ENCODE assay signal across 21 mouse cellular contexts in the genomic region with DNA sequence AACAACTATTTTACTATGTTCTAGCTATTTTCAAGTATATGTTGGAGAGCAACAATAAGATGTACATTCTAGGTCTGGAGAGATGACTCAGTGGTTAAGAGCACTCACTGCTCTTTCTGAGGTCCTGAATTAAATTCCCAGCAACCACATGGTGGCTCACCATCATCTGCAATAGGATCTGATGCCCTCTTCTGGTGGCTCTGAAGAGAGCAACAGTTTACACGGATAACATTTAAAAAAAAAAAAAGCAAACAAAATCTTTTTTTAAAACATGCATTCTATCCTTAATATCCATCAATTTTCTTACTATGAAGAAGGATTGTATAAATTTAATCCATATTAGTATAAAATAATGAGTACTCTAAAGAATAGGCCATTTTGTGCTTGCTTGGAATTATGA.
DNase-seq lines count a peak whose midpoint lies in the region; ATAC-seq and TF ChIP-seq lines count a peak whose summit lies in the region.
"Had no signal": no experiment of that assay in that cellular context is flagged by ENCODE, and none has a peak within 500 bp of the region (broad histone marks: within the 10 kb centered on the region; RNA-seq: fewer than 3 reads in every experiment).

No protein-coding gene starts in this region.

- ATAC-seq in kidney, postnatal 0 days (replicated peaks; ENCODE audit: low FRiP score, low read depth) = no peak
- no peak for ATAC-seq in kidney, embryonic 16.5 days (ENCODE audit: low FRiP score, low TSS enrichment)
- no peak for ATAC-seq in midbrain, postnatal 0 days (ENCODE audit: low FRiP score)
- ATAC-seq in midbrain, embryonic 15.5 days (replicated peaks) = no peak
- ATAC-seq in forebrain, embryonic 12.5 days (ENCODE audit: low FRiP score) = no peak
- ATAC-seq: forebrain, embryonic 16.5 days; inflammation-experienced regulatory T-cells, adult 6 months had no signal

- H3K4me2 ChIP-seq in kidney, postnatal 0 days (ENCODE audit: low read length) = no peak overlapping the region
- no peak overlapping the region for H3K4me2 ChIP-seq in kidney, embryonic 16.5 days (replicated peaks; ENCODE audit: low read depth, low read length)
- H3K4me2 ChIP-seq in midbrain, postnatal 0 days (ENCODE audit: low read depth, low read length, poor library complexity, severe bottlenecking) = no peak overlapping the region
- H3K4me2 ChIP-seq in midbrain, embryonic 15.5 days = no peak overlapping the region
- no peak overlapping the region for H3K4me2 ChIP-seq in forebrain, embryonic 12.5 days
- H3K4me2 ChIP-seq: embryonic facial prominence, embryonic 15.5 days; hindbrain, embryonic 13.5 days; midbrain, embryonic 11.5 days had no signal

- no peaks in the 10 kb centered on the region for H3K4me1 ChIP-seq in kidney, postnatal 0 days (replicated peaks; ENCODE audit: insufficient read depth, low read length)
- H3K4me1 ChIP-seq in kidney, embryonic 16.5 days (ENCODE audit: insufficient read depth, low read length) = 0 out of 2 replicates have a peak, but pooled peaks cover 4% of the 10 kb centered on the region
- H3K4me1 ChIP-seq in midbrain, postnatal 0 days (ENCODE audit: insufficient read depth, low read length) = no peaks in the 10 kb centered on the region
- H3K4me1 ChIP-seq in midbrain, embryonic 15.5 days = 0 out of 2 replicates have a peak, but pooled peaks cover 4% of the 10 kb centered on the region
- H3K4me1 ChIP-seq in forebrain, embryonic 12.5 days = peaks cover 2% of the 10 kb centered on the region

- no peak overlapping the region for H3K4me3 ChIP-seq in kidney, postnatal 0 days (replicated peaks; ENCODE audit: low read depth, low read length)
- no peak overlapping the region for H3K4me3 ChIP-seq in kidney, embryonic 16.5 days (ENCODE audit: low read length)
- H3K4me3 ChIP-seq in midbrain, postnatal 0 days (ENCODE audit: low read depth, low read length) = no peak overlapping the region
- no peak overlapping the region for H3K4me3 ChIP-seq in midbrain, embryonic 15.5 days
- H3K4me3 ChIP-seq in forebrain, embryonic 12.5 days (replicated peaks) = no peak overlapping the region
- H3K4me3 ChIP-seq: embryonic facial prominence, embryonic 15.5 days; hindbrain, embryonic 13.5 days had no signal

- no peak overlapping the region for H3K9ac ChIP-seq in kidney, postnatal 0 days (ENCODE audit: low read depth, low read length)
- no peak overlapping the region for H3K9ac ChIP-seq in kidney, embryonic 16.5 days (replicated peaks; ENCODE audit: low read length)
- H3K9ac ChIP-seq in midbrain, postnatal 0 days (replicated peaks; ENCODE audit: low read length, poor library complexity, severe bottlenecking) = no peak overlapping the region
- no peak overlapping the region for H3K9ac ChIP-seq in midbrain, embryonic 15.5 days
- H3K9ac ChIP-seq in forebrain, embryonic 12.5 days = no peak overlapping the region
- H3K9ac ChIP-seq: embryonic facial prominence, embryonic 15.5 days; hindbrain, embryonic 13.5 days; liver, embryonic 14.5 days had no signal

- TF ChIP-seq CTCF in kidney, postnatal 0 days (IDR thresholded peaks at IDR 0.05; ENCODE audit: low read depth) = peak; percentile 23; the same call in 1 of the 2 replicates
- peak; percentile 25; the same call in 1 of the 2 replicates for TF ChIP-seq CTCF in midbrain, postnatal 0 days (IDR thresholded peaks at IDR 0.05)

- no peak overlapping the region for H3K27ac ChIP-seq in kidney, postnatal 0 days
- no peak overlapping the region for H3K27ac ChIP-seq in kidney, embryonic 16.5 days (ENCODE audit: low read length)
- H3K27ac ChIP-seq in midbrain, postnatal 0 days (ENCODE audit: low read depth, low read length) = no peak overlapping the region
- H3K27ac ChIP-seq in midbrain, embryonic 15.5 days = no peak overlapping the region
- no peak overlapping the region for H3K27ac ChIP-seq in forebrain, embryonic 12.5 days
- H3K27ac ChIP-seq: embryonic facial prominence, embryonic 15.5 days; hindbrain, embryonic 13.5 days; liver, embryonic 14.5 days had no signal

- 56% methylated on average over 1 of the region's 1 CpGs for WGBS in kidney, postnatal 0 days
- 53% methylated on average over 1 of the region's 1 CpGs for WGBS in kidney, embryonic 16.5 days
- 76% methylated on average over 1 of the region's 1 CpGs for WGBS in midbrain, postnatal 0 days
- WGBS in midbrain, embryonic 15.5 days = 46% methylated on average over 1 of the region's 1 CpGs
- 70% methylated on average over 1 of the region's 1 CpGs for WGBS in forebrain, embryonic 12.5 days

- DNase-seq in kidney, postnatal 0 days (ENCODE audit: low spot score) = no peak
- no peak for DNase-seq in midbrain, postnatal 0 days (ENCODE audit: low spot score)
- peak; percentile 2 for DNase-seq in MEL-GATA-1-ER (ENCODE audit: extremely low read depth, low read depth)
- no peak for DNase-seq in frontal cortex, postnatal 25 days (ENCODE audit: low spot score in 2 of 2)
- DNase-seq: adrenal gland, postnatal 14 days; cerebellum, adult 9-10 months; gastrocnemius, postnatal 36 days; kidney, adult 8-10 months; kidney, postnatal 25 days; lung, postnatal 14 days; right cerebral cortex, postnatal 14 days; thymus, postnatal 25 days had no signal

- H3K36me3 ChIP-seq in kidney, postnatal 0 days (ENCODE audit: insufficient read depth, low read length) = no peaks in the 10 kb centered on the region
- H3K36me3 ChIP-seq in kidney, embryonic 16.5 days (ENCODE audit: insufficient read depth, low read length) = no peaks in the 10 kb centered on the region
- H3K36me3 ChIP-seq in midbrain, postnatal 0 days (ENCODE audit: insufficient read depth, low read length) = no peaks in the 10 kb centered on the region
- H3K36me3 ChIP-seq in midbrain, embryonic 15.5 days (replicated peaks) = no peaks in the 10 kb centered on the region
- no peaks in the 10 kb centered on the region for H3K36me3 ChIP-seq in forebrain, embryonic 12.5 days (replicated peaks)
- H3K36me3 ChIP-seq: embryonic facial prominence, embryonic 15.5 days; hindbrain, embryonic 13.5 days had no signal

- no peaks in the 10 kb centered on the region for H3K9me3 ChIP-seq in kidney, postnatal 0 days (replicated peaks; ENCODE audit: low read length)
- no peaks in the 10 kb centered on the region for H3K9me3 ChIP-seq in kidney, embryonic 16.5 days (ENCODE audit: low read length)
- H3K9me3 ChIP-seq in midbrain, postnatal 0 days (ENCODE audit: low read length) = no peaks in the 10 kb centered on the region
- no peaks in the 10 kb centered on the region for H3K9me3 ChIP-seq in midbrain, embryonic 15.5 days
- no peaks in the 10 kb centered on the region for H3K9me3 ChIP-seq in forebrain, embryonic 12.5 days
- H3K9me3 ChIP-seq: embryonic facial prominence, embryonic 15.5 days; hindbrain, embryonic 13.5 days had no signal

- H3K27me3 ChIP-seq in kidney, postnatal 0 days (ENCODE audit: insufficient read depth, low read length) = no peaks in the 10 kb centered on the region
- H3K27me3 ChIP-seq in kidney, embryonic 16.5 days (ENCODE audit: insufficient read depth, low read length) = no peaks in the 10 kb centered on the region
- no peaks in the 10 kb centered on the region for H3K27me3 ChIP-seq in midbrain, postnatal 0 days (ENCODE audit: insufficient read depth, low read length)
- H3K27me3 ChIP-seq in midbrain, embryonic 15.5 days (replicated peaks) = no peaks in the 10 kb centered on the region
- no peaks in the 10 kb centered on the region for H3K27me3 ChIP-seq in forebrain, embryonic 12.5 days
- H3K27me3 ChIP-seq: embryonic facial prominence, embryonic 15.5 days; hindbrain, embryonic 13.5 days had no signal
